Mouse (Mus musculus): ENCODE measurements at regions not wholly inside any gene's neighbourhood (a gene's known extent, or its start where the extent isn't known, plus 50 kb on each side); places are given as distances from the start of the nearest gene placed in this dataset.
"Not testable (repeated sequence)": the region's sequence is repeated elsewhere in the genome, so short reads cannot be mapped to it uniquely, and the experiment has no call there.

DNA sequence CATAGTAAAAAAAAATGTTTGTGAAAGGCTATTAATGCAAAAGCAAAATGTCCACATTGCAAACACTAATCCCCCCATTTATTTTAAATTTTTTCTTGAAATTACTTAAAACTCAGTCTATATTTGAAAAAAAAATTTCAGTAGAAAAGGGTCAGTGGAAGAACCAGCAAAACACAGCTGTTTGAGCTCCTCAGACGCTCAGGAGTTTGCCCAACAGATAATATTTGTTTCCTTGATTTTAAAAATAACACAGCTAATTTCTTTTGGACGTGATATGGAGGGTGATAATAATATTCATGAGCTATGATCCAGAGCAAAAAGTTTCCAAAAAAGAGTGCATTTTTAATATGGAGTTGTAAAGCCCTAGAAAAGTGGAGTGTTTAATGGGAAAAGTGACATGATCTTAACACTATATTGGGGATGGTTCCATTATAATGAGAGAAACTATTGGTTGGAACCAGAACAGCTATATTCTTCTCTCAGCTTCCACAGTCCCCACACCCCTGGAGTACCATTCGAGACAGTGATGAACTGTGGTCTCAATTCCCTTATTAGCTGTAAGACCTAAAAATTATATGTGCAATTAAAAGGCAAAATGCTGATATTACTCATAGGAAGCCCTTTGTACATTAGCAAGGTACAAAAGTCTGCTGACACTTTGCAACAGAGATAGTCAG lies 209.0 kb upstream of the Rnf219 start:
- H3K27me3 ChIP-seq (ENCODE audit: control insufficient read depth, insufficient read depth, low read depth, low read length): no peaks in the 10 kb centered on the region
- no peaks in the 10 kb centered on the region for H3K9me3 ChIP-seq (replicated peaks; ENCODE audit: control insufficient read depth, low read length)
- H3K4me1 ChIP-seq (ENCODE audit: control insufficient read depth, low read depth, low read length): no peaks in the 10 kb centered on the region
- WGBS (ENCODE audit: insufficient replicate concordance): 36% methylated on average over 3 of the region's 3 CpGs
- H3K9ac ChIP-seq (ENCODE audit: low read depth, low read length): no peak overlapping the region
- H3K4me3 ChIP-seq (ENCODE audit: low read depth, low read length): no peak overlapping the region
- no peak overlapping the region for H3K27ac ChIP-seq (ENCODE audit: low read length)
- no peak for ATAC-seq (ENCODE audit: low read depth)
- H3K36me3 ChIP-seq (ENCODE audit: control insufficient read depth, insufficient read depth): no peaks in the 10 kb centered on the region
- H3K4me2 ChIP-seq (ENCODE audit: low read depth, low read length): no peak overlapping the region

DNA sequence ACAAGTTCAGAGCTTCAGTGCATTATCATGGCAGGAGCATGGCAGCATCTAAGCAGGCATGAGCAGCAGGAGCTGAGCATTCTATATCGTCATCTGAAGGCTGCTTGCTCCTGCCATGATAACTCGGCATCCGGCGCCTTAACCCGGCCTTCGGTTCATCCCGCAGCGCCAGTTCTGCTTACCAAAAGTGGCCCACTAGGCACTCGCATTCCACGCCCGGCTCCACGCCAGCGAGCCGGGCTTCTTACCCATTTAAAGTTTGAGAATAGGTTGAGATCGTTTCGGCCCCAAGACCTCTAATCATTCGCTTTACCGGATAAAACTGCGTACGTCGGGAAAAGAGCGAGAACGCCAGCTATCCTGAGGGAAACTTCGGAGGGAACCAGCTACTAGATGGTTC lies 193.2 kb upstream of the Rnf219 start:
- not testable (repeated sequence) for H3K27me3 ChIP-seq (ENCODE audit: control insufficient read depth, insufficient read depth, low read depth, low read length); H3K36me3 ChIP-seq (ENCODE audit: control insufficient read depth, insufficient read depth); H3K4me1 ChIP-seq (ENCODE audit: control insufficient read depth, low read depth, low read length); ATAC-seq (ENCODE audit: low read depth); H3K9me3 ChIP-seq (replicated peaks; ENCODE audit: control insufficient read depth, low read length); H3K9ac ChIP-seq (ENCODE audit: low read depth, low read length); H3K4me2 ChIP-seq (ENCODE audit: low read depth, low read length); H3K27ac ChIP-seq (ENCODE audit: low read length); H3K4me3 ChIP-seq (ENCODE audit: low read depth, low read length)
- WGBS (ENCODE audit: insufficient replicate concordance): 72% methylated on average over 22 of the region's 24 CpGs

- Histone ChIP-seq H3K4me1 (ENCODE audit: control insufficient read depth, low read depth, low read length) (no peaks in the 10 kb centered on the region), H3K9me3 (replicated peaks; ENCODE audit: control insufficient read depth, low read length) (no peaks in the 10 kb centered on the region), H3K4me3 (ENCODE audit: low read depth, low read length) (no peak overlapping the region), H3K9ac (ENCODE audit: low read depth, low read length) (no peak overlapping the region), H3K27me3 (ENCODE audit: control insufficient read depth, insufficient read depth, low read depth, low read length) (no peaks in the 10 kb centered on the region), H3K27ac (ENCODE audit: low read length) (no peak overlapping the region), H3K36me3 (ENCODE audit: control insufficient read depth, insufficient read depth) (no peaks in the 10 kb centered on the region), H3K4me2 (ENCODE audit: low read depth, low read length) (no peak overlapping the region)
- WGBS (ENCODE audit: insufficient replicate concordance): 63% methylated on average over 8 of the region's 8 CpGs
- no peak for ATAC-seq (ENCODE audit: low read depth)
Observed at GRCm38 (mm10) chr14:104702283-104702893, 179.9 kb upstream of the Rnf219 start.

- Histone ChIP-seq H3K9me3 (replicated peaks; ENCODE audit: control insufficient read depth, low read length) (no peaks in the 10 kb centered on the region), H3K9ac (ENCODE audit: low read depth, low read length) (no peak overlapping the region), H3K27ac (ENCODE audit: low read length) (no peak overlapping the region), H3K36me3 (ENCODE audit: control insufficient read depth, insufficient read depth) (no peaks in the 10 kb centered on the region), H3K27me3 (ENCODE audit: control insufficient read depth, insufficient read depth, low read depth, low read length) (no peaks in the 10 kb centered on the region), H3K4me2 (ENCODE audit: low read depth, low read length) (no peak overlapping the region), H3K4me3 (ENCODE audit: low read depth, low read length) (no peak overlapping the region), H3K4me1 (ENCODE audit: control insufficient read depth, low read depth, low read length) (no peaks in the 10 kb centered on the region)
- WGBS (ENCODE audit: insufficient replicate concordance): 72% methylated on average over 4 of the region's 4 CpGs
- ATAC-seq (ENCODE audit: low read depth): no peak
Observed at GRCm38 (mm10) chr14:104698962-104699361, 176.5 kb upstream of the Rnf219 start.

- H3K4me2 ChIP-seq (ENCODE audit: low read depth, low read length): no peak overlapping the region
- no peaks in the 10 kb centered on the region for H3K36me3 ChIP-seq (ENCODE audit: control insufficient read depth, insufficient read depth)
- no peaks in the 10 kb centered on the region for H3K27me3 ChIP-seq (ENCODE audit: control insufficient read depth, insufficient read depth, low read depth, low read length)
- H3K27ac ChIP-seq (ENCODE audit: low read length): no peak overlapping the region
- H3K4me1 ChIP-seq (ENCODE audit: control insufficient read depth, low read depth, low read length): no peaks in the 10 kb centered on the region
- WGBS (ENCODE audit: insufficient replicate concordance): 57% methylated on average over 4 of the region's 4 CpGs
- ATAC-seq (ENCODE audit: low read depth): no peak
- no peak overlapping the region for H3K4me3 ChIP-seq (ENCODE audit: low read depth, low read length)
- no peaks in the 10 kb centered on the region for H3K9me3 ChIP-seq (replicated peaks; ENCODE audit: control insufficient read depth, low read length)
- H3K9ac ChIP-seq (ENCODE audit: low read depth, low read length): no peak overlapping the region
Observed at GRCm38 (mm10) chr14:104695101-104695500, 172.7 kb upstream of the Rnf219 start.

GRCm38 (mm10) chr14:104694174-104694803 lies 171.8 kb upstream of the Rnf219 start:
- no peak for ATAC-seq (ENCODE audit: low read depth)
- no peak overlapping the region for H3K27ac ChIP-seq (ENCODE audit: low read length)
- H3K9ac ChIP-seq (ENCODE audit: low read depth, low read length): no peak overlapping the region
- no peak overlapping the region for H3K4me2 ChIP-seq (ENCODE audit: low read depth, low read length)
- no peaks in the 10 kb centered on the region for H3K27me3 ChIP-seq (ENCODE audit: control insufficient read depth, insufficient read depth, low read depth, low read length)
- no peaks in the 10 kb centered on the region for H3K4me1 ChIP-seq (ENCODE audit: control insufficient read depth, low read depth, low read length)
- no peaks in the 10 kb centered on the region for H3K9me3 ChIP-seq (replicated peaks; ENCODE audit: control insufficient read depth, low read length)
- WGBS (ENCODE audit: insufficient replicate concordance): 68% methylated on average over 14 of the region's 14 CpGs
- no peaks in the 10 kb centered on the region for H3K36me3 ChIP-seq (ENCODE audit: control insufficient read depth, insufficient read depth)
- no peak overlapping the region for H3K4me3 ChIP-seq (ENCODE audit: low read depth, low read length)

GRCm38 (mm10) chr14:104692616-104693015 lies 170.2 kb upstream of the Rnf219 start:
- no peaks in the 10 kb centered on the region for H3K36me3 ChIP-seq (ENCODE audit: control insufficient read depth, insufficient read depth)
- no peak overlapping the region for H3K27ac ChIP-seq (ENCODE audit: low read length)
- no peaks in the 10 kb centered on the region for H3K27me3 ChIP-seq (ENCODE audit: control insufficient read depth, insufficient read depth, low read depth, low read length)
- H3K4me3 ChIP-seq (ENCODE audit: low read depth, low read length): no peak overlapping the region
- H3K9me3 ChIP-seq (replicated peaks; ENCODE audit: control insufficient read depth, low read length): no peaks in the 10 kb centered on the region
- no peaks in the 10 kb centered on the region for H3K4me1 ChIP-seq (ENCODE audit: control insufficient read depth, low read depth, low read length)
- no peak overlapping the region for H3K4me2 ChIP-seq (ENCODE audit: low read depth, low read length)
- no peak overlapping the region for H3K9ac ChIP-seq (ENCODE audit: low read depth, low read length)
- no peak for ATAC-seq (ENCODE audit: low read depth)
- 59% methylated on average over 5 of the region's 5 CpGs for WGBS (ENCODE audit: insufficient replicate concordance)

DNA sequence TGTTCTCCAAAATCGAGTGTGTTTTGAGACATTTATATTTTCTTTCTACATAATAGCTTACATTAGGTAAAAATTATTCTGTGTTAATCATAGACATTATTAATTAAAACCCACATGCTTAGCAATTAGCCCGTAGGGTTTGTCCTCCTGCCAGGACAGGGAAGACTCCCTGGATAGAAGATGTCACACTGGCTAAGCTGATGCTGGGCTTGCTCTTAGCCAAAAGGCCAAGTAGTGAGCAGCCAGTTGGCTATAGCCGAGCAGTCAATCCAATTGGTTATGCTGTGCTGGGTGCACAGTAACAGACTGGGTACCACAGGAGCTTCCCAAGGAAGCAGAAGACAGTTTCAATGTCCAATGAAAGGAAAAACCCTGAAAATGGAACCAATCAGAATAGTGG lies 166.0 kb upstream of the Rnf219 start:
- Histone ChIP-seq H3K27ac (ENCODE audit: low read length) (no peak overlapping the region), H3K4me3 (ENCODE audit: low read depth, low read length) (no peak overlapping the region), H3K27me3 (ENCODE audit: control insufficient read depth, insufficient read depth, low read depth, low read length) (no peaks in the 10 kb centered on the region), H3K36me3 (ENCODE audit: control insufficient read depth, insufficient read depth) (no peaks in the 10 kb centered on the region), H3K9ac (ENCODE audit: low read depth, low read length) (no peak overlapping the region), H3K4me2 (ENCODE audit: low read depth, low read length) (no peak overlapping the region), H3K9me3 (replicated peaks; ENCODE audit: control insufficient read depth, low read length) (no peaks in the 10 kb centered on the region), H3K4me1 (ENCODE audit: control insufficient read depth, low read depth, low read length) (no peaks in the 10 kb centered on the region)
- 64% methylated on average over 3 of the region's 3 CpGs for WGBS (ENCODE audit: insufficient replicate concordance)
- no peak for ATAC-seq (ENCODE audit: low read depth)

DNA sequence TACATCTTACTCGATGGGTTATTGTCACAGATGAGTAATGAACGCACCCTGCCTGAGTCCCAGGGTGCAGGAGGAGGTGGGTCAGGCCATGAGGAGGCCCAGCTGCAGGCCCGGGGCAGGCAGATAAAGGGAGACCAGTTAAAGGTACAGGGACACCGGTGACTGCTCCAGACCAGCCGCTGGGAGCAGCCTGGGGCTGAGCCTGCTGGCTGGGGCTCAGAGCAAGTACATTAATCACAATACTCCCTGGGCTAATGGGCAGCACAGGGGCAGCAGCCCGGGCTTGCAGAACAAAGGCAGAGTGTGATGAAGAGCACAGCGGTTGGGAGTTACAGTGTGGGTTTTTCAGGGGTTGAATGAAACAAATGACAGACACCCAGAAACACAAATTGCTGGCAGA lies 154.4 kb upstream of the Rnf219 start:
- Histone ChIP-seq H3K4me1 (ENCODE audit: control insufficient read depth, low read depth, low read length) (no peaks in the 10 kb centered on the region), H3K4me3 (ENCODE audit: low read depth, low read length) (no peak overlapping the region), H3K4me2 (ENCODE audit: low read depth, low read length) (no peak overlapping the region), H3K27me3 (ENCODE audit: control insufficient read depth, insufficient read depth, low read depth, low read length) (no peaks in the 10 kb centered on the region), H3K9me3 (replicated peaks; ENCODE audit: control insufficient read depth, low read length) (no peaks in the 10 kb centered on the region), H3K9ac (ENCODE audit: low read depth, low read length) (no peak overlapping the region), H3K27ac (ENCODE audit: low read length) (no peak overlapping the region), H3K36me3 (ENCODE audit: control insufficient read depth, insufficient read depth) (no peaks in the 10 kb centered on the region)
- WGBS (ENCODE audit: insufficient replicate concordance): 26% methylated on average over 7 of the region's 7 CpGs
- ATAC-seq (ENCODE audit: low read depth): no peak

Measured in liver, embryonic 16.5 days (tissue).